Mouse (Mus musculus): ENCODE measurements around the gene Rgcc.

Rgcc gene

GRCm38 (mm10) chr14:79241656-79242385 lies 59.6 kb downstream of the Rgcc start:
- DNase-seq (ENCODE audit: low read depth, low spot score) = no peak

GRCm38 (mm10) chr14:79241057-79241570 lies 60.3 kb downstream of the Rgcc start:
- no peak for DNase-seq (ENCODE audit: low read depth, low spot score)

GRCm38 (mm10) chr14:79239402-79239801 lies 62.0 kb downstream of the Rgcc start:
- peak; percentile 59 for DNase-seq (ENCODE audit: low read depth, low spot score)

All from CD4-positive helper T cell, adult 2 months (primary cell).